ENCODE assay signal across 19 mouse cellular contexts in the genomic region with DNA sequence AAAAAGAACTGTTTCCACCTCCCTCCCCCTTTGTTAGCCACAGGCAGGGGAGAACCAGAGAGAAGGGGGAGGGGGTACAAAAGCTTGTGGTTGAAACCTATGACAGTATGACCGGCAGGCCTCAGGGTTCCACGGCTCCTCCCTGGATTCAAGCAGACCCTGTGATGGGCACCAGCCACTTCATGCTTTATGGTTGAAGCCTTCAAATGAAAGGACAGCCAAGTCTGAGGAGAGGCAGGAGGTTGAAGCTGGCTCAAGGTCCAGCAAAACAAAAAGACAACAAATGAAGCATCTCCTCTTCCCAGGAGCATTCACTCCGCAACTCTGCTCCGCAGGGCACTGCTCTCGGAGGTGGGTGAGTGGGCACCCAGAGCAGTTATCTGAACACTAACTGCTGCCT. TPM values are rescaled to one million over a fixed set of nuclear protein-coding genes. Genes with fewer than 3 reads are reported as not detected.
DNase-seq lines count a peak whose midpoint lies in the region; ATAC-seq and TF ChIP-seq lines count a peak whose summit lies in the region.
"Had no signal": no experiment of that assay in that cellular context is flagged by ENCODE, and none has a peak within 500 bp of the region (broad histone marks: within the 10 kb centered on the region; RNA-seq: fewer than 3 reads in every experiment).

No protein-coding gene starts in this region.

- H3K9me3 ChIP-seq in heart, embryonic 14.5 days (ENCODE audit: control insufficient read depth, low read length): no peaks in the 10 kb centered on the region
- H3K9me3 ChIP-seq in lung, embryonic 15.5 days: no peaks in the 10 kb centered on the region
- no peaks in the 10 kb centered on the region for H3K9me3 ChIP-seq in lung, postnatal 0 days (ENCODE audit: low read length)
- H3K9me3 ChIP-seq: hindbrain, embryonic 15.5 days; limb, embryonic 15.5 days had no signal

- intact Hi-C loops in heart, postnatal 10 days (cut with DNase I): no loop called here

- H3K27ac ChIP-seq in cerebellum, adult 2 months (ENCODE audit: insufficient read depth, low read length): peak overlapping the region; percentile 15
- peak overlapping the region; percentile 10 to 18; a peak in 2 of 4 replicates for H3K27ac ChIP-seq in heart, embryonic 14.5 days (replicated peaks in 1 of 2; ENCODE audit: control insufficient read depth in 1 of 2, insufficient read depth in 1 of 2, low read depth in 2 of 2, low read length in 2 of 2)
- peak overlapping the region; percentile 25; the same call in 1 of the 2 replicates for H3K27ac ChIP-seq in lung, embryonic 15.5 days
- no peak overlapping the region for H3K27ac ChIP-seq in lung, postnatal 0 days (ENCODE audit: low read length)
- H3K27ac ChIP-seq in olfactory bulb, adult 2 months (ENCODE audit: insufficient read depth, low read depth, low read length): peak overlapping the region; percentile 58; the same call in 1 of the 2 replicates
- H3K27ac ChIP-seq: hindbrain, embryonic 15.5 days; limb, embryonic 15.5 days had no signal

- peaks cover 82% of the 10 kb centered on the region for H3K36me3 ChIP-seq in heart, embryonic 14.5 days (ENCODE audit: control insufficient read depth, insufficient read depth, low read length)
- H3K36me3 ChIP-seq in lung, embryonic 15.5 days: peaks cover 37% of the 10 kb centered on the region
- H3K36me3 ChIP-seq in lung, postnatal 0 days (ENCODE audit: insufficient read depth, low read length): peaks cover 19% of the 10 kb centered on the region

- no peak for TF ChIP-seq CTCF in cerebellum, adult 2 months (IDR thresholded peaks at IDR 0.05; ENCODE audit: borderline replicate concordance, insufficient read depth, low read depth, low read length)
- TF ChIP-seq CTCF in lung, postnatal 0 days (IDR thresholded peaks at IDR 0.05): no peak
- TF ChIP-seq CTCF in olfactory bulb, adult 2 months (IDR thresholded peaks at IDR 0.05; ENCODE audit: insufficient read depth, low read depth, low read length): no peak

- peaks cover 31% of the 10 kb centered on the region for H3K4me1 ChIP-seq in cerebellum, adult 2 months (ENCODE audit: control insufficient read depth, insufficient read depth, low read length)
- peaks cover 0 to 24% of the 10 kb centered on the region in 2 experiments; a peak in 2 of 4 replicates for H3K4me1 ChIP-seq in heart, embryonic 14.5 days (ENCODE audit: control insufficient read depth in 2 of 2, insufficient read depth in 2 of 2, low read length in 2 of 2)
- no peaks in the 10 kb centered on the region for H3K4me1 ChIP-seq in lung, embryonic 15.5 days
- no peaks in the 10 kb centered on the region for H3K4me1 ChIP-seq in lung, postnatal 0 days (ENCODE audit: insufficient read depth, low read depth, low read length)
- peaks cover 14% of the 10 kb centered on the region for H3K4me1 ChIP-seq in olfactory bulb, adult 2 months (ENCODE audit: control insufficient read depth, insufficient read depth, low read length)
- H3K4me1 ChIP-seq: hindbrain, embryonic 15.5 days; limb, embryonic 15.5 days had no signal

- no peak for TF ChIP-seq POLR2A in cerebellum, adult 2 months (IDR thresholded peaks at IDR 0.05; ENCODE audit: borderline replicate concordance, insufficient read depth, low read length)
- TF ChIP-seq POLR2A in olfactory bulb, adult 2 months (IDR thresholded peaks at IDR 0.05; ENCODE audit: insufficient read depth, low read depth, low read length): no peak

- no peak overlapping the region for H3K4me3 ChIP-seq in cerebellum, adult 2 months (replicated peaks; ENCODE audit: insufficient read depth, low read depth, low read length)
- no peak overlapping the region for H3K4me3 ChIP-seq in heart, embryonic 14.5 days (ENCODE audit: control insufficient read depth in 1 of 2, insufficient read depth in 1 of 2, low read depth in 1 of 2, low read length in 2 of 2)
- no peak overlapping the region for H3K4me3 ChIP-seq in lung, embryonic 15.5 days
- H3K4me3 ChIP-seq in lung, postnatal 0 days (ENCODE audit: low read depth, low read length): no peak overlapping the region
- no peak overlapping the region for H3K4me3 ChIP-seq in olfactory bulb, adult 2 months (ENCODE audit: insufficient read depth, low read depth, low read length)
- H3K4me3 ChIP-seq: hindbrain, embryonic 15.5 days; limb, embryonic 15.5 days had no signal

- no peak overlapping the region for H3K4me2 ChIP-seq in heart, embryonic 14.5 days (ENCODE audit: low read length)
- H3K4me2 ChIP-seq in lung, embryonic 15.5 days: no peak overlapping the region
- no peak overlapping the region for H3K4me2 ChIP-seq in lung, postnatal 0 days (replicated peaks; ENCODE audit: low read depth, low read length)
- H3K4me2 ChIP-seq: hindbrain, embryonic 15.5 days; limb, embryonic 15.5 days had no signal

- WGBS in cerebellum, adult 2 months: 38% methylated on average over 5 of the region's 5 CpGs
- WGBS in heart, embryonic 14.5 days: 70% methylated on average over 5 of the region's 5 CpGs
- 90% methylated on average over 5 of the region's 5 CpGs for WGBS in lung, embryonic 15.5 days
- 77% methylated on average over 5 of the region's 5 CpGs for WGBS in lung, postnatal 0 days
- WGBS in olfactory bulb, adult 2 months: 38% methylated on average over 5 of the region's 5 CpGs

- no peak overlapping the region for H3K9ac ChIP-seq in heart, embryonic 14.5 days (ENCODE audit: low read length)
- no peak overlapping the region for H3K9ac ChIP-seq in lung, embryonic 15.5 days
- H3K9ac ChIP-seq in lung, postnatal 0 days (replicated peaks; ENCODE audit: low read depth): no peak overlapping the region
- H3K9ac ChIP-seq: hindbrain, embryonic 15.5 days; limb, embryonic 15.5 days had no signal

- no peaks in the 10 kb centered on the region for H3K27me3 ChIP-seq in cerebellum, adult 2 months (ENCODE audit: control insufficient read depth, insufficient read depth, low read length)
- no peaks in the 10 kb centered on the region for H3K27me3 ChIP-seq in heart, embryonic 14.5 days (ENCODE audit: control insufficient read depth, insufficient read depth, low read length)
- no peaks in the 10 kb centered on the region for H3K27me3 ChIP-seq in lung, embryonic 15.5 days
- H3K27me3 ChIP-seq in lung, postnatal 0 days (replicated peaks; ENCODE audit: insufficient read depth, low read length): no peaks in the 10 kb centered on the region
- H3K27me3 ChIP-seq: hindbrain, embryonic 15.5 days; limb, embryonic 15.5 days had no signal

- no peak for TF ChIP-seq EP300 in lung, postnatal 0 days (IDR thresholded peaks at IDR 0.05)

- no peak for ATAC-seq in heart, embryonic 14.5 days (ENCODE audit: insufficient number of reproducible peaks, insufficient read depth, low FRiP score, low read depth)
- no peak for ATAC-seq in lung, embryonic 15.5 days (ENCODE audit: borderline replicate concordance, extremely low read depth, low FRiP score, low TSS enrichment)
- no peak for ATAC-seq in lung, postnatal 0 days
- ATAC-seq: forebrain, embryonic 14.5 days had no signal

- no peak for DNase-seq in cerebellum, adult 2 months
- DNase-seq in cerebellum, adult 18-20 months: no peak
- no peak for DNase-seq in heart, postnatal 10 days
- no peak for DNase-seq in lung, postnatal 0 days (ENCODE audit: low spot score)
- no peak for DNase-seq in adrenal gland, adult 2 months
- DNase-seq: layer of hippocampus, adult 9-11 months; lung, adult 2 months; thymus, postnatal 36 days had no signal

RNA-seq across cellular contexts. Expression of a gene that starts 9.2 kb away (rescaled TPM):
- 57.0 and 61.8 TPM in 2 replicates for polyA plus RNA-seq in cerebellum, adult 2 months (2012; rRNA removed)
- polyA plus RNA-seq in heart, embryonic 14.5 days (2014; fragmentation: Nextera tagmentation; extraction: Ambion mirVana): 129 and 130 TPM in 2 replicates
- total RNA-seq in heart, postnatal 10 days (2021): 100 to 1,000 TPM; 147 to 156 TPM
- polyA plus RNA-seq in lung, embryonic 15.5 days (2015; fragmentation: Nextera tagmentation; extraction: Ambion mirVana): 86.2 and 92.9 TPM in 2 replicates
- polyA plus RNA-seq in lung, postnatal 0 days (2015; fragmentation: Nextera tagmentation; extraction: Ambion mirVana): 113 and 116 TPM in 2 replicates
- polyA plus RNA-seq in olfactory bulb, adult 2 months (2012; ENCODE audit: insufficient read depth, insufficient read length, low replicate concordance, missing spikeins): not detected in 2 replicates
- 10 to 100 TPM; 30.5 to 52.2 TPM for total RNA-seq in adrenal gland, adult 2 months (2021)
- 24.9 and 39.4 TPM in 2 replicates for polyA plus RNA-seq in adrenal gland, adult 2 months (2012; rRNA removed)

RNA-seq across cellular contexts. Expression of a gene that starts 30.1 kb away (rescaled TPM):
- 31.2 and 34.0 TPM in 2 replicates for polyA plus RNA-seq in cerebellum, adult 2 months (2012; rRNA removed)
- 30.4 and 32.9 TPM in 2 replicates for polyA plus RNA-seq in heart, embryonic 14.5 days (2014; fragmentation: Nextera tagmentation; extraction: Ambion mirVana)
- 10 to 100 TPM; 18.1 TPM for total RNA-seq in heart, postnatal 10 days (2021)
- polyA plus RNA-seq in lung, embryonic 15.5 days (2015; fragmentation: Nextera tagmentation; extraction: Ambion mirVana): 69.9 and 71.4 TPM in 2 replicates
- 18.8 and 19.0 TPM in 2 replicates for polyA plus RNA-seq in lung, postnatal 0 days (2015; fragmentation: Nextera tagmentation; extraction: Ambion mirVana)
- 257 TPM in 1 of 2 replicates, not detected in the other for polyA plus RNA-seq in olfactory bulb, adult 2 months (2012; ENCODE audit: insufficient read depth, insufficient read length, low replicate concordance, missing spikeins)
- 10 to 100 TPM; 28.7 to 30.4 TPM for total RNA-seq in adrenal gland, adult 2 months (2021)
- 72.9 and 76.9 TPM in 2 replicates for polyA plus RNA-seq in adrenal gland, adult 2 months (2012; rRNA removed)

RNA-seq across cellular contexts. Expression of a gene that starts 30.1 kb away (rescaled TPM):
- 0.41 and 0.75 TPM in 2 replicates for polyA plus RNA-seq in cerebellum, adult 2 months (2012; rRNA removed)
- 0.07 and 0.08 TPM in 2 replicates for polyA plus RNA-seq in heart, embryonic 14.5 days (2014; fragmentation: Nextera tagmentation; extraction: Ambion mirVana)
- total RNA-seq in heart, postnatal 10 days (2021): under 1 TPM; 0.10 to 0.12 TPM
- 0.17 and 0.21 TPM in 2 replicates for polyA plus RNA-seq in lung, embryonic 15.5 days (2015; fragmentation: Nextera tagmentation; extraction: Ambion mirVana)
- 0.29 and 0.30 TPM in 2 replicates for polyA plus RNA-seq in lung, postnatal 0 days (2015; fragmentation: Nextera tagmentation; extraction: Ambion mirVana)
- not detected in 2 replicates for polyA plus RNA-seq in olfactory bulb, adult 2 months (2012; ENCODE audit: insufficient read depth, insufficient read length, low replicate concordance, missing spikeins)
- under 1 TPM; 0.12 to 0.76 TPM for total RNA-seq in adrenal gland, adult 2 months (2021)
- 1.1 TPM in 1 of 2 replicates, not detected in the other for polyA plus RNA-seq in adrenal gland, adult 2 months (2012; rRNA removed)
- total RNA-seq: left cerebral cortex, postnatal 10 days; megakaryocyte-erythroid progenitor cell, adult 5-6 weeks had no signal
- polyA plus RNA-seq: hindbrain, embryonic 15.5 days; kidney, adult 2 months; lung, adult 2 months had no signal

RNA-seq across cellular contexts. Expression of a gene that starts 36.4 kb away (rescaled TPM):
- polyA plus RNA-seq in cerebellum, adult 2 months (2012; rRNA removed): 26.0 and 29.1 TPM in 2 replicates
- 2.3 and 2.7 TPM in 2 replicates for polyA plus RNA-seq in heart, embryonic 14.5 days (2014; fragmentation: Nextera tagmentation; extraction: Ambion mirVana)
- total RNA-seq in heart, postnatal 10 days (2021): 10 to 100 TPM; 15.5 to 21.3 TPM
- polyA plus RNA-seq in lung, embryonic 15.5 days (2015; fragmentation: Nextera tagmentation; extraction: Ambion mirVana): 6.3 and 6.5 TPM in 2 replicates
- 9.8 and 10.3 TPM in 2 replicates for polyA plus RNA-seq in lung, postnatal 0 days (2015; fragmentation: Nextera tagmentation; extraction: Ambion mirVana)
- not detected in 2 replicates for polyA plus RNA-seq in olfactory bulb, adult 2 months (2012; ENCODE audit: insufficient read depth, insufficient read length, low replicate concordance, missing spikeins)
- total RNA-seq in adrenal gland, adult 2 months (2021): 10 to 100 TPM; 11.2 to 17.6 TPM
- 32.4 and 34.3 TPM in 2 replicates for polyA plus RNA-seq in adrenal gland, adult 2 months (2012; rRNA removed)
- total RNA-seq: megakaryocyte-erythroid progenitor cell, adult 5-6 weeks had no signal

RNA-seq across cellular contexts. Expression of a gene that starts 41.9 kb away (rescaled TPM):
- polyA plus RNA-seq in cerebellum, adult 2 months (2012; rRNA removed): 2.7 and 7.3 TPM in 2 replicates
- polyA plus RNA-seq in heart, embryonic 14.5 days (2014; fragmentation: Nextera tagmentation; extraction: Ambion mirVana): not detected in 2 replicates
- total RNA-seq in heart, postnatal 10 days (2021): not detected
- 0.14 and 0.28 TPM in 2 replicates for polyA plus RNA-seq in lung, embryonic 15.5 days (2015; fragmentation: Nextera tagmentation; extraction: Ambion mirVana)
- polyA plus RNA-seq in lung, postnatal 0 days (2015; fragmentation: Nextera tagmentation; extraction: Ambion mirVana): 0.08 TPM in 1 of 2 replicates, not detected in the other
- polyA plus RNA-seq in olfactory bulb, adult 2 months (2012; ENCODE audit: insufficient read depth, insufficient read length, low replicate concordance, missing spikeins): not detected in 2 replicates
- total RNA-seq in adrenal gland, adult 2 months (2021): under 1 TPM in 1 of 2 experiments, not detected in 1; 0.10 TPM
- polyA plus RNA-seq in adrenal gland, adult 2 months (2012; rRNA removed): 0.40 TPM in 1 of 2 replicates, not detected in the other
- total RNA-seq: gastrocnemius, adult 18-20 months; megakaryocyte-erythroid progenitor cell, adult 5-6 weeks had no signal
- polyA plus RNA-seq: embryonic facial prominence, embryonic 14.5 days; forebrain, embryonic 14.5 days had no signal

Comparison
In these comparisons a context has a peak if more than half of its experiments do, and no peak if none do; other contexts are left out.
1. RNA of a gene that starts 9.2 kb away (polyA plus RNA-seq): 129 to 130 TPM in heart, embryonic 14.5 days, 113 to 116 TPM in lung, postnatal 0 days, 86.2 to 92.9 TPM in lung, embryonic 15.5 days, 57.0 to 61.8 TPM in cerebellum, adult 2 months and 24.9 to 39.4 TPM in adrenal gland, adult 2 months; not detected in olfactory bulb, adult 2 months; every median in the first group is over 10 times any median in the second.